Mouse (Mus musculus): ENCODE measurements around the gene Bivm. TPM values are rescaled to one million over a fixed set of nuclear protein-coding genes. Genes with fewer than 3 reads are reported as not detected.

Bivm gene
- polyA plus RNA-seq, 1 experiment from 2014 or later: 4.4 TPM

DNA sequence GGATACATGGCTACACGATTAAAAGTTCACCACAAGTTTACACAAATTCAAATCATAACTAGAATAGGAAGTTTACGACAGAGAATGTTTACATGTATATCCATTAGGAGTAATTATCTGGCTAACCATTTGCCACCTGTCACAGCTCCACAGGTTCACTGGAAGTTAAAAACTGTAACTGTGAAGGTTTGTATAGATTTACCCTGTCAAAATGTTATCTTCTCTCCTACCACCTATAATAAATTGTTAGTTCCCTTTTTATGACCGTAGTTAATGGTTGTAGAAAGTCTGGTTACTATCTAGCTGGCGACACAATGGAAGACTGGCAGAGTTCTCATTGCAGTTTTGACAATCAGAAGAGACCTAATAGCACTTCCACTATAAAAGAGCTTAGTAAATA, 21.5 kb downstream of the Bivm start:
- Histone ChIP-seq H3K9ac (no peak overlapping the region), H3K27ac (no peak overlapping the region), H3K4me1 (replicated peaks) (no peaks in the 10 kb centered on the region), H3K4me3 (replicated peaks) (no peak overlapping the region), H3K27me3 (no peaks in the 10 kb centered on the region), H3K36me3 (peaks cover 6% of the 10 kb centered on the region), H3K4me2 (no peak overlapping the region), H3K9me3 (replicated peaks) (no peaks in the 10 kb centered on the region)
- WGBS (ENCODE audit: insufficient replicate concordance): 58% methylated on average over 4 of the region's 4 CpGs
- ATAC-seq (ENCODE audit: low read depth) (no peak), DNase-seq (no peak)

DNA sequence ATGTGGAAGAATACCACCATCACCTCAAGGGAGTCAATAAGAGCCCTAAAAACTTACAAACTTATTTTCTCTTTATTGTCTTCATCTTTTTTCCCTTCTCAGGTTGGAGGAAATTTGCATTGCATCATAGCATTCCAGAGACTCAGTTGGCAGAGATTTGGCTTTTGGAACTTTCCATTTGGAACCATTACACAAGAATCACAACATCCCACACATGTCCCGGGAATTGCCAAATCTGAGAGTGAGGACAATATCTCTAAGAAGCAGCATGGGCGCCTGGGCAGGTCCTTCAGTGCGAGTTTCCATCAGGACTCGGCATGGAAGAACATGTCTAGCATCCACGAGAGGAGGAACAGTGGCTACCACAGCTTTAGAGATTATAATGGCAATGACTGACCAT, 24.0 kb downstream of the Bivm start:
- no peaks in the 10 kb centered on the region for H3K9me3 ChIP-seq (replicated peaks)
- no peak overlapping the region for H3K4me2 ChIP-seq
- no peak for DNase-seq
- H3K36me3 ChIP-seq: peaks cover 3% of the 10 kb centered on the region
- no peak overlapping the region for H3K4me3 ChIP-seq (replicated peaks)
- no peak overlapping the region for H3K27ac ChIP-seq
- ATAC-seq (ENCODE audit: low read depth): no peak
- no peaks in the 10 kb centered on the region for H3K27me3 ChIP-seq
- H3K4me1 ChIP-seq (replicated peaks): peaks cover 4% of the 10 kb centered on the region
- 66% methylated on average over 5 of the region's 5 CpGs for WGBS (ENCODE audit: insufficient replicate concordance)
- no peak overlapping the region for H3K9ac ChIP-seq

DNA sequence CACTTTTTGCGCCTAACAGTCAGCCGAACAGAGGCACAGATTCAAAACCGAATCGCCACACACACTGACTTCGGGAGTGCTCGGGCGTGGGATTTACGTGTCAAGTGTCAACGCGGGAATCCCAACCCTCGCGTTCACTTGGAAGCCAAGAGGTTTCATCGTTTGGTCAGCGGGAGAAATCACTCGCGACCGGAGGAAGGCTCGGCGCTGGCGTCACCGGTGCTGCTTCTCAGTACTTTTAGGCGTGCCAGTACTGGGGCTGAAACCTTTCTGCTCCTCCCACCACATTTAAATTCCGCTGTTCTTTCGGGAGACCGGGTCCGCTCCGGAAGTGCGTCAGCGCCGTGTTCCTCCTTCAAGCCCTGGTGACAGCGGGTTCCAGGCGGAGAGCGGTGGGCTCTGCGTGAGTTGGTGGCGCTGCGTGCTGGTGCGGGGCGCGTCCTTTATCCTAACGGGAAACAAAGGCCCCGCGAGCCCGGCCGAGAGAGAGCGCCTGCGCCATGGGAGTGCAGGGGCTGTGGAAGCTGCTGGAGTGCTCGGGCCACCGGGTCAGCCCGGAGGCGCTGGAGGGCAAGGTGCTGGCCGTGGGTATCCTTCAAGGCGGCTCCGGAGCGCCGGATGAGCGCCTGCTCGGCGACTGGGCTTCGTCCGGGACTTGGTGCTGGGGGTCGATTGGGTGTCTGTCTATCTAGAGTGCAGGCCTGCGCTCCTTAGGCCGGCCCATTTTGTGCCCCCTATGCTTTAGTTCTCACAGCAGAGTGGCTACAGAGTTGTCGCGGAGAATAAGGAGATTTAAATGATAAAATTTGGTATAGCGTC, 29.0 kb downstream of the Bivm start, which contains the start of gene Ercc5:
Gene Ercc5 (plus strand): TSS at position 182 of the 819 bp plus-strand sequence.
- Histone ChIP-seq H3K27ac (peak within 1 kb of the TSS; percentile 89), H3K9me3 (replicated peaks) (no peaks in the 10 kb centered on the region), H3K9ac (peak within 1 kb of the TSS; percentile 90), H3K4me1 (replicated peaks) (peaks cover 12% of the 10 kb centered on the region), H3K4me3 (replicated peaks) (peak within 1 kb of the TSS; percentile 91), H3K36me3 (no peaks in the 10 kb centered on the region), H3K27me3 (no peaks in the 10 kb centered on the region), H3K4me2 (peak within 1 kb of the TSS; percentile 88)
- ATAC-seq (ENCODE audit: low read depth): peak; percentile 97
- under 1% methylated on average over 66 of the region's 66 CpGs for WGBS (ENCODE audit: insufficient replicate concordance)
- DNase-seq: peak; percentile 79

- ATAC-seq (ENCODE audit: low read depth) (no peak), DNase-seq (no peak)
- no peaks in the 10 kb centered on the region for H3K27me3 ChIP-seq
- H3K9ac ChIP-seq: peak overlapping the region; percentile 90
- H3K9me3 ChIP-seq (replicated peaks): no peaks in the 10 kb centered on the region
- no peaks in the 10 kb centered on the region for H3K36me3 ChIP-seq
- H3K4me3 ChIP-seq (replicated peaks): peak overlapping the region; percentile 91
- peak overlapping the region; percentile 89; the same call in 1 of the 2 replicates for H3K27ac ChIP-seq
- peak overlapping the region; percentile 88 for H3K4me2 ChIP-seq
- peaks cover 12% of the 10 kb centered on the region for H3K4me1 ChIP-seq (replicated peaks)
- 43% methylated on average over 6 of the region's 6 CpGs for WGBS (ENCODE audit: insufficient replicate concordance)
Measured at GRCm38 (mm10) chr1:44148706-44149105, 29.9 kb downstream of the Bivm start.

DNA sequence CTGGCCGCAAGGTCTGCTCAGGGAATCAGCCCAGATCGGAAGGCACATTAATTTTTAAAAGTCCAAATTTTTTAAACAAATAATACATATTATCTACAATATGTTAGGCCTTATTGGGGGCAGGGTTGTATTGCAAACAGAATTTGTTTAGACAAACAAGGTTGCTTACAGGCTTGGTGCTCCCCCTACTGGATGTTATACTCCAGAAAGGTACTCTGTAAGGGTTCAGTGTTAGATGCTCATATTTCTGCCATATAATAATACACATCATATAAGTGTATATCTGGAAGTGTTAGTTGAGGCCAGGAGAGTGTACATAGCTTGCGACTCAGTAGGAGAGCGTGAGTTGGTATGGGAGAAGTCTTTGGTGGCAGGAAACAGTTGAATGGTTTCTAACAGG, 36.5 kb downstream of the Bivm start:
- 79% methylated on average over 4 of the region's 4 CpGs for WGBS (ENCODE audit: insufficient replicate concordance)

GRCm38 (mm10) chr1:44158317-44158716, 39.6 kb downstream of the Bivm start:
- Histone ChIP-seq H3K36me3 (peaks cover 45% of the 10 kb centered on the region), H3K4me2 (no peak overlapping the region)
- ATAC-seq (ENCODE audit: low read depth): no peak

More for the DNA sequence above, 36.5 kb downstream of the Bivm start:
- ATAC-seq (ENCODE audit: low read depth) (peak; percentile 45; the same call in 1 of the 2 replicates), DNase-seq (no peak)
- Histone ChIP-seq H3K27me3 (no peaks in the 10 kb centered on the region), H3K4me1 (replicated peaks) (no peaks in the 10 kb centered on the region), H3K9me3 (replicated peaks) (no peaks in the 10 kb centered on the region), H3K4me3 (replicated peaks) (no peak overlapping the region), H3K9ac (no peak overlapping the region), H3K27ac (no peak overlapping the region), H3K4me2 (no peak overlapping the region), H3K36me3 (peaks cover 23% of the 10 kb centered on the region)

GRCm38 (mm10) chr1:44161818-44162217, 43.1 kb downstream of the Bivm start:
- peaks cover 62% of the 10 kb centered on the region for H3K36me3 ChIP-seq

More at GRCm38 (mm10) chr1:44158317-44158716, 39.6 kb downstream of the Bivm start:
- WGBS (ENCODE audit: insufficient replicate concordance): 77% methylated on average over 6 of the region's 6 CpGs
- H3K4me3 ChIP-seq (replicated peaks): no peak overlapping the region
- H3K27me3 ChIP-seq: no peaks in the 10 kb centered on the region
- H3K9ac ChIP-seq: no peak overlapping the region
- H3K9me3 ChIP-seq (replicated peaks): no peaks in the 10 kb centered on the region
- no peak overlapping the region for H3K27ac ChIP-seq
- DNase-seq: no peak
- H3K4me1 ChIP-seq (replicated peaks): no peaks in the 10 kb centered on the region

GRCm38 (mm10) chr1:44162389-44162788, 43.6 kb downstream of the Bivm start:
- Histone ChIP-seq H3K36me3 (peaks cover 67% of the 10 kb centered on the region), H3K9me3 (replicated peaks) (no peaks in the 10 kb centered on the region), H3K4me3 (replicated peaks) (no peak overlapping the region), H3K9ac (no peak overlapping the region), H3K27me3 (no peaks in the 10 kb centered on the region), H3K4me1 (replicated peaks) (no peaks in the 10 kb centered on the region), H3K27ac (no peak overlapping the region), H3K4me2 (no peak overlapping the region)
- no peak for ATAC-seq (ENCODE audit: low read depth)
- WGBS (ENCODE audit: insufficient replicate concordance): 83% methylated on average over 5 of the region's 5 CpGs
- DNase-seq: no peak

More at GRCm38 (mm10) chr1:44161818-44162217, 43.1 kb downstream of the Bivm start:
- H3K4me1 ChIP-seq (replicated peaks): no peaks in the 10 kb centered on the region
- H3K9me3 ChIP-seq (replicated peaks): no peaks in the 10 kb centered on the region
- WGBS (ENCODE audit: insufficient replicate concordance): 83% methylated on average over 6 of the region's 6 CpGs
- DNase-seq (no peak), ATAC-seq (ENCODE audit: low read depth) (no peak)
- no peak overlapping the region for H3K4me3 ChIP-seq (replicated peaks)
- H3K27me3 ChIP-seq: no peaks in the 10 kb centered on the region
- H3K27ac ChIP-seq: no peak overlapping the region
- H3K9ac ChIP-seq: no peak overlapping the region
- no peak overlapping the region for H3K4me2 ChIP-seq

DNA sequence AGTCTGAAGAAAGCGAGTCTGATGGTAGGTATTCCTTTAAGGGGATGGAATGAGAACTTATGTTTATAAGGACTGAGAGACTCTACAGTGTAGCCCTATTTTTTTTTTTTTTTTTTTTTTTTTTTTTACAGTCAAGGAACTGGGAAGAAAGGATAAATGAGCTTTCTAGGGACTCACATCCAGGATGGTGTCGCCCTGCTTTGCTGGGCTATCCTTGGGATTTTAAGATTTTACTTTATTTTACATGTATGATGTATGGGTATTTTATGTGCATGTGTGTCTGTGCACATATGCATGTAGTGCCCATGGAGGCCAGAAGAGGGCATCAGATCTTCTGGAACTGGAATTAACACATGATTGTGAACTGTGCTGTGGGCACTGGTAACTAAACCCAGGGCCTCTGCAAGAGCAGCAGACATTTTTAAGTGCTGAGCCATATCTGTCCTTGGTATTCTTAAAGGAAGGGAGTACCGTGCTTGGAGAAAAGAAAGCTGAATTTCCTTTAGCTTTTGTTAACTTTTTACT, 49.2 kb downstream of the Bivm start:
- no peak overlapping the region for H3K27ac ChIP-seq
- WGBS (ENCODE audit: insufficient replicate concordance): 81% methylated on average over 3 of the region's 3 CpGs
- ATAC-seq (ENCODE audit: low read depth): no peak
- H3K4me2 ChIP-seq: no peak overlapping the region
- DNase-seq: no peak
- H3K27me3 ChIP-seq: no peaks in the 10 kb centered on the region
- H3K9ac ChIP-seq: no peak overlapping the region
- H3K9me3 ChIP-seq (replicated peaks): no peaks in the 10 kb centered on the region
- no peak overlapping the region for H3K4me3 ChIP-seq (replicated peaks)
- H3K4me1 ChIP-seq (replicated peaks): no peaks in the 10 kb centered on the region
- H3K36me3 ChIP-seq: peaks cover 57% of the 10 kb centered on the region

GRCm38 (mm10) chr1:44172656-44173055, 53.9 kb downstream of the Bivm start:
- Histone ChIP-seq H3K4me1 (replicated peaks) (no peaks in the 10 kb centered on the region), H3K27ac (no peak overlapping the region), H3K27me3 (no peaks in the 10 kb centered on the region), H3K4me2 (no peak overlapping the region), H3K9me3 (replicated peaks) (no peaks in the 10 kb centered on the region), H3K9ac (no peak overlapping the region), H3K4me3 (replicated peaks) (no peak overlapping the region), H3K36me3 (peaks cover 68% of the 10 kb centered on the region)
- ATAC-seq (ENCODE audit: low read depth) (no peak), DNase-seq (no peak)
- 77% methylated on average over 4 of the region's 4 CpGs for WGBS (ENCODE audit: insufficient replicate concordance)

GRCm38 (mm10) chr1:44173903-44174302, 55.1 kb downstream of the Bivm start:
- Histone ChIP-seq H3K36me3 (peaks cover 68% of the 10 kb centered on the region), H3K27me3 (no peaks in the 10 kb centered on the region), H3K4me1 (replicated peaks) (no peaks in the 10 kb centered on the region), H3K27ac (no peak overlapping the region), H3K9me3 (replicated peaks) (no peaks in the 10 kb centered on the region), H3K4me2 (no peak overlapping the region), H3K9ac (no peak overlapping the region), H3K4me3 (replicated peaks) (no peak overlapping the region)
- no peak for DNase-seq
- WGBS (ENCODE audit: insufficient replicate concordance): 76% methylated on average over 8 of the region's 8 CpGs
- no peak for ATAC-seq (ENCODE audit: low read depth)

All from liver, embryonic 13.5 days (tissue).